Mouse (Mus musculus) thymus, adult 2 months (tissue): ENCODE results near the gene Cdc7.

Experiments
- CTCF ChIP-seq: fragments of 200-500 bp; IDR thresholded peaks from 2 replicates; pipeline ENCODE4 v1.5.1; 2012; ENCODE audit warnings: mild to moderate bottlenecking, control low read depth, low read length, moderate library complexity, borderline replicate concordance; ENCODE audit not compliant: control insufficient read depth, poor library complexity, insufficient read depth; ENCODE audit errors: extremely low read depth
- POLR2A ChIP-seq: fragments of 200-500 bp; IDR thresholded peaks from 2 replicates; pipeline ENCODE4 v1.6.1; 2012; ENCODE audit warnings: mild to moderate bottlenecking, low read length, control low read depth, moderate library complexity; ENCODE audit not compliant: control insufficient read depth, poor library complexity, insufficient read depth; ENCODE audit errors: extremely low read depth

- TF ChIP-seq POLR2A (no peak), CTCF (no peak)
Observed at GRCm38 (mm10) chr5:106960451-106960850, 3.7 kb upstream of the Cdc7 start.
